Mouse (Mus musculus) embryonic stem cell, embryonic (primary cell): ENCODE data around the gene Tfr2.

Experiments used
- CTCF ChIA-PET, 4 experiments: fragments of 300-600 bp in 2 of 4; fragments of 350-600 bp in 2 of 4; sonication (Branson Sonifier 250); formaldehyde crosslinking; loops; one replicate each; lab custom pipeline; 2022; ENCODE audit warnings: inconsistent platforms in 2 of 4; lab: Charles Lee
- POLR2A ChIA-PET, 4 experiments: fragments of 300-600 bp in 2 of 4; fragments of 350-600 bp in 2 of 4; sonication (Branson Sonifier 250); formaldehyde crosslinking; loops; one replicate each; lab custom pipeline; 2022; ENCODE audit warnings: antibody characterized with exemption in 4 of 4, inconsistent platforms in 1 of 4; lab: Charles Lee

The Tfr2 gene

DNA sequence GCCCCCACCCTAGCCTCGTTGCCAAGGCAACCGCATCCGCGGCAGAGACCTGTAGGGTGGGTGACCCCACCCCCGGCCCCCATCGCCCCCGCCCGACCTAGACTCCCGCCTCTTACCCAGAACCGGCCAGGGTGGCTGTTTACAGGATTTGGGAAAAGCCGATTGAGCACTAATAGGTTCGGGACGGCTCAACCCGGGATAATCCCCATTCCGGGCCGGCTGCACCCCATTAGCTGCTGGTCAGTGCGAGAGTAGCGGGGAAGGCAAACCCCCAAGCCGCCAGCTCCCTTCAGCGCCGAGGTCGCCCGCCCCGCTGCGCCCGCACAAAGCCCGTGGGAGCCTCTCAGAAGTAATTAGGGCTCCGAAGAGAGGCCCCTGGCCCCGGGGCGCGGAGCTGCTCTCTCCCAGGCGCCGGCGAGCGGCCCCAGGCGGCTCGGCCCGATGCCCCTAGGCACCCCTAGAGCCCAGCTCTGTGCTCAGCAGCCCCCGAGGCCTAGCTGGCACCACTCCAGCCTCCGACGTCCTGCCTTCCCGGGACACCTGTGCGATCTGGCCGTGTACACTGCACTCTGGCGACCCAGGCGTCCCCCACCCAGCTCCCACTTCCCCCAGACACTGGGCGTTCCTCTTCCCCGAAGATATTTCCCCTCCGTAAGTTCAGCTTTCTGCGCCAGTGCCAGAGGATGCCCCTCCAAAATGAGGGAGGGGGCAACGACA, 38.1 kb upstream of the Tfr2 start:
- ChIA-PET POLR2A (interaction anchor here (0.5 to 4.2 kb wide), 40 partner anchors 7 to 664 kb away, joined by 3 to 24 read pairs (median 4); partner anchors contain the start of genes Pop7 (in 2 of the 4), Fbxo24 (in 1 of the 4), Gigyf1 (in 1 of the 4) and Lrch4 (in 1 of the 4)), CTCF (interaction anchor here (0.5 to 3.6 kb wide), 18 partner anchors 10 to 1960 kb away, joined by 3 to 20 read pairs (median 4); partner anchors contain the start of genes Gigyf1 (in 3 of the 4), Pop7 (in 3 of the 4) and Sap25 (in 1 of the 4))

- POLR2A ChIA-PET, result interaction anchor here in 3 of 4 experiments (0.5 to 4.2 kb wide), 38 partner anchors 8 to 1959 kb away, joined by 3 to 24 read pairs (median 4); partner anchors contain the start of genes Pop7 (in 3 of the 3), Fbxo24 (in 1 of the 3), Gigyf1 (in 1 of the 3) and Lrch4 (in 1 of the 3)
- CTCF ChIA-PET, result interaction anchor here (0.5 to 3.6 kb wide), 17 partner anchors 13 to 1831 kb away, joined by 3 to 20 read pairs (median 4); partner anchors contain the start of genes Pop7 (in 3 of the 4), Gigyf1 (in 2 of the 4), Fbxo24 (in 1 of the 4) and Lrch4 (in 1 of the 4)
Observed at GRCm38 (mm10) chr5:137532131-137532807, 37.4 kb upstream of the Tfr2 start.

- POLR2A ChIA-PET, result interaction anchor here in 3 of 4 experiments (0.6 to 4.2 kb wide), 15 partner anchors 9 to 1959 kb away, joined by 3 to 24 read pairs (median 6); partner anchors contain the start of genes Pop7 (in 3 of the 3), Gigyf1 (in 1 of the 3) and Srrt (in 1 of the 3)
Observed at GRCm38 (mm10) chr5:137532808-137533116, 36.9 kb upstream of the Tfr2 start.

GRCm38 (mm10) chr5:137533117-137533827, 36.4 kb upstream of the Tfr2 start, which contains the start of the genes Epo and Gnb2:
TSS of gene Epo (minus strand) at chr5:137533242.
TSS of gene Gnb2 (minus strand) at chr5:137533510.
- CTCF ChIA-PET, result interaction anchor here in 3 of 4 experiments (0.6 to 3.6 kb wide), 5 partner anchors 15 to 124 kb away, joined by 3 to 20 read pairs (median 4); partner anchors contain the start of genes Fbxo24 (in 1 of the 3), Gigyf1 (in 1 of the 3), Lrch4 (in 1 of the 3) and Pop7 (in 1 of the 3)
- POLR2A ChIA-PET, result interaction anchor here in 3 of 4 experiments (0.9 to 3.9 kb wide), 6 partner anchors 9 to 226 kb away, joined by 4 to 24 read pairs (median 7); partner anchors contain the start of genes Pop7 (in 3 of the 3) and Srrt (in 1 of the 3)

More at GRCm38 (mm10) chr5:137532808-137533116, 36.9 kb upstream of the Tfr2 start:
- CTCF ChIA-PET, result interaction anchor here (0.6 to 3.6 kb wide), 8 partner anchors 14 to 227 kb away, joined by 3 to 20 read pairs (median 4); partner anchors contain the start of genes Fbxo24 (in 1 of the 4), Gigyf1 (in 1 of the 4), Lrch4 (in 1 of the 4) and Pop7 (in 1 of the 4)

DNA sequence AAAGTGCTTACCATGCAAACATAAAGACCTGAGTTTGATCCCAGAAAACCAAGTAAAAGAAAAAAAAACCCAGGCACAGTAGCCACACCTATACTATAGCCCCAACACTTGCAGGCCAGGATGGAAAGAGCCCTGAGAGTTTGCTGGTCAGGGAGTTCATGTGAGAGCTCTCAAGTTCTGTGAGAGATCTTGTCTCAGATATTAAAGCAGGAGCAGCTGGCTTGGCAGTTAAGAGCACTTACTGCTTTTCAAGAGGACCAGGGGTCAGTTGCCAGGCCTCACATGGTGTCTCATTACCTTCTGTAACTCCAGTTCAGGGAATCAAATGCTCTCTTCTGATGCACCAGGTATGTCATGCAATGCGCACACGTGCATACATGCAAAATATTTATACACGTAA, 34.9 kb upstream of the Tfr2 start:
- CTCF ChIA-PET, result no interaction called here
- POLR2A ChIA-PET, result no interaction called here

- ChIA-PET CTCF (no interaction called here), POLR2A (interaction anchor here in 1 of 4 experiments (1.0 kb wide), 1 partner anchor 24 kb away, joined by 4 read pairs; no protein-coding TSS in a partner anchor)
Observed at GRCm38 (mm10) chr5:137535318-137535717, 34.3 kb upstream of the Tfr2 start.

- CTCF ChIA-PET, result no interaction called here
- POLR2A ChIA-PET, result no interaction called here
Observed at GRCm38 (mm10) chr5:137537461-137537860, 32.2 kb upstream of the Tfr2 start.

DNA sequence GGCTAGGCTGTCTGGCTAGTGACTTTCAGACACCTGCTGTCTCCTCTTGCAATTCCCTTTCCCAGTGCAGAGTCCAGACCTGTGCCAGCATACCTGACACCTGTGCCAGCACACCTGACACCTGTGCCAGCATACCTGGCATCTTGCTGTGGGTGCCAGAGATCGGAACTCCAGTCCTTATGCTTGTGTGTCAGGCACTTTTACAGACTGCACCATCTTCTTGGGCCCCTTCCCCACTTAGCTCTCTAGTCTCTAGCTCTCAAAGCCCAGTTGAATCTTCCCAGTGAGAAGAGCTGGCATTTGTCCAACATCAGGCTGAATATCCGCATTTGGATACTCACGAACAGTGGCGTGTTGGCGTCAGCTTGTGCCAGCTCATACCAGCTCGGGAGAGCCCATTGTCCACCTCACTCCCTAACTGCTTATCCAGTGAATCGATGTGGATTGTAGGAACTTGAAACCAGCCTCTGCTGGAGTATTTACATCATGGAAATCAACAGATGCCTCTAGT, 30.3 kb upstream of the Tfr2 start:
- POLR2A ChIA-PET, result interaction anchor here in 3 of 4 experiments (0.5 to 1.3 kb wide), 5 partner anchors 10 to 189 kb away, joined by 3 to 4 read pairs (median 4); partner anchors contain the start of gene Pop7 (in 1 of the 3)
- CTCF ChIA-PET, result interaction anchor here in 3 of 4 experiments (0.6 to 1.8 kb wide), 6 partner anchors 21 to 670 kb away, joined by 3 to 4 read pairs (median 4); partner anchors contain the start of gene Gigyf1 (in 1 of the 3)

- POLR2A ChIA-PET, result interaction anchor here in 3 of 4 experiments (0.6 to 1.8 kb wide), 8 partner anchors 9 to 544 kb away, joined by 3 to 5 read pairs (median 4); partner anchors contain the start of genes Pop7 (in 1 of the 3) and Serpine1 (in 1 of the 3)
- CTCF ChIA-PET, result interaction anchor here in 2 of 4 experiments (0.7 to 1.2 kb wide), 4 partner anchors 23 to 417 kb away, joined by 4 to 5 read pairs (median 4); partner anchors contain the start of gene Gigyf1 (in 1 of the 2)
Observed at GRCm38 (mm10) chr5:137540991-137541390, 28.6 kb upstream of the Tfr2 start.

DNA sequence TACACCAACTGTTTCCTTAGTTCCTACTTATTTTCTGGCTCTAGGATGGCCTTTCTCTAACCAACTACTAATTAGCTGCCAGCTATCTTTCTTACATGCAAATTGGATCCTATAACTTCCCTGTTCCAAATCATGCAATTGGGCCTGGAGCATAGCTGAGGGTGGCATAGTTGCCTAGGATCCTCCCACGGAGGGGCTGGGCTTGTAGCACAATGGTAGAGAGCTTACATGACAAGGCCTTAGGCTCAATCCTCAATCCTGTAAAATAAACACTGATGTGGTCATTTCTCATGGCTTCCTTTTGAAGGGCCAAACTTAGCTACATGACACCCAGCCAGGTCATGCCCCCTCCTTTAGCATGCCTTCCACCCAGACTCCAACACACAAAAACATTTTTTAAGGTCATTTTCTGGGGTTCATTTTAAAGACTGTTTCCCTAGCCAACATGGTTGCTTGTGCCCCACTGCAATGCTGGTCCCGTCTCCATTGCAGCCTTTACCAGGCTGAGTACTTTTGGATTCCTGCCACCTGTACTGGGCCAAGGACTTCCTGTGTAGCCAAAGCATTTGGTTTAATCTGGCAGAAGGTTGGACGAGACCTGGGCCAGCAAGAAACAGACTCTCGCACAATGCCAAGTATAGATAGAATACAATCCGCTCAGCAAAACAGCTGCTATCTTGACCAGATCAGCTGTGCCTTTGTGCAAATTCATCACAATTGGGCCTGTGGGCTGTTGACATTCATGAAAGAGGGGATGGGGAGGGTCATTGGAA, 27.7 kb upstream of the Tfr2 start:
- POLR2A ChIA-PET, result interaction anchor here in 3 of 4 experiments (0.7 to 1.8 kb wide), 5 partner anchors 8 to 39 kb away, joined by 3 to 5 read pairs (median 4); partner anchors contain the start of genes Actl6b (in 1 of the 3) and Pop7 (in 1 of the 3)
- CTCF ChIA-PET, result interaction anchor here in 3 of 4 experiments (0.5 to 1.1 kb wide), 4 partner anchors 60 to 418 kb away, joined by 3 to 10 read pairs (median 4); no protein-coding TSS in a partner anchor

DNA sequence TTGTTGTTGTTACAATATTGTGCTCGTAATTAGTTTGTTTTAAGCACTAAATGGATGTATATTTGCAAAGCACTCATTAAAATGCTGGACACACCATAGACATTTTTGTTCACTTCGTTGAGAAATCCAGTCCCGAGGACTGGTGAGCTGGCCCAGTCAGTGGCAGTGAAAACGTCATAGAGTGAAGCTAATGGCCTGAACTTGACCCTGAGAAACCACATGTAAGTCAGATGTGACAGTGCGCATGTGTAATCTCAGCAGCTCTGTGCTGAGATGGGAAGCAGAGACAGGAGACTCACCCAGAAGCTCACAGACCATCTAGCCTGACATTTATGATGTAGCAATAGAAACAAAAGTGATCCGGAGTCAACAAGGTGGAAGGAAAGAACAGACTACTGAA, 24.7 kb upstream of the Tfr2 start:
- ChIA-PET CTCF (interaction anchor here in 3 of 4 experiments (0.5 to 1.4 kb wide), 5 partner anchors 9 to 226 kb away, joined by 3 read pairs; partner anchors contain the start of gene Actl6b (in 1 of the 3)), POLR2A (interaction anchor here in 3 of 4 experiments (0.7 to 1.4 kb wide), 7 partner anchors 9 to 43 kb away, joined by 3 to 4 read pairs (median 3); partner anchors contain the start of genes Actl6b (in 2 of the 3), Pop7 (in 2 of the 3) and Tfr2 (in 1 of the 3))

- CTCF ChIA-PET, result interaction anchor here in 3 of 4 experiments (0.5 to 1.4 kb wide), 6 partner anchors 8 to 201 kb away, joined by 3 to 4 read pairs (median 3); partner anchors contain the start of genes Actl6b (in 1 of the 3) and Gigyf1 (in 1 of the 3)
- POLR2A ChIA-PET, result interaction anchor here in 3 of 4 experiments (0.5 to 1.4 kb wide), 10 partner anchors 8 to 238 kb away, joined by 3 to 5 read pairs (median 3); partner anchors contain the start of genes Actl6b (in 2 of the 3), Pop7 (in 2 of the 3), Gigyf1 (in 1 of the 3) and Srrt (in 1 of the 3)
Observed at GRCm38 (mm10) chr5:137545596-137545995, 24.0 kb upstream of the Tfr2 start.

DNA sequence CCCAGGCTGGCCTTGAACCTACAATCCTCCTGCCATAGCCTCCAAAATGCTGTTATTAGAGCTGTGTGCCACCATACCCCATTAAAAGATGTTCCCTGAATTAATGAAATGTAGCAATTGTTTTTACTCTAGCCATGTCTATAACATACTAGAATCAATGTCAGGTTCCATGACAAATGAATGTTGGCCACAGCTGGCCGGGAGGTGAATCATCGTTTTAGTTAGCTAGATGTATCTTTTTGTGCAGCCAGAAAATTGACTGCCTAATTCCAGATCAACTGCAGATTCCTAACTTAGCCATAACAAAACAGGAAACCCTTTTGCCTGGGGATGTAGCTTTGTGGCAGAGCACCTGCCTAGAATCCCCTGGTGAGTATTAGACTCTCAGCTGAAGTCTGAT, 19.8 kb upstream of the Tfr2 start:
- ChIA-PET POLR2A (interaction anchor here in 3 of 4 experiments (0.6 to 2.0 kb wide), 5 partner anchors 9 to 48 kb away, joined by 3 to 6 read pairs (median 3); partner anchors contain the start of gene Gigyf1 (in 1 of the 3)), CTCF (interaction anchor here in 2 of 4 experiments (1.0 to 1.1 kb wide), 2 partner anchors 10 to 37 kb away, joined by 3 read pairs; no protein-coding TSS in a partner anchor)

- ChIA-PET CTCF (interaction anchor here in 1 of 4 experiments (0.7 kb wide), 1 partner anchor 176 kb away, joined by 6 read pairs; no protein-coding TSS in a partner anchor), POLR2A (interaction anchor here in 1 of 4 experiments (1.3 kb wide), 1 partner anchor 12 kb away, joined by 4 read pairs; no protein-coding TSS in a partner anchor)
Observed at GRCm38 (mm10) chr5:137551119-137551518, 18.5 kb upstream of the Tfr2 start.

- CTCF ChIA-PET, result interaction anchor here in 3 of 4 experiments (0.6 to 1.7 kb wide), 6 partner anchors 15 to 429 kb away, joined by 3 to 6 read pairs (median 4); partner anchors contain the start of gene Pop7 (in 1 of the 3)
- POLR2A ChIA-PET, result interaction anchor here in 2 of 4 experiments (0.6 to 1.6 kb wide), 4 partner anchors 8 to 75 kb away, joined by 3 read pairs; partner anchors contain the start of genes Fbxo24 (in 1 of the 2), Gigyf1 (in 1 of the 2) and Lrch4 (in 1 of the 2)
Observed at GRCm38 (mm10) chr5:137553000-137553399, 16.6 kb upstream of the Tfr2 start.
